Mouse (Mus musculus) hindbrain, embryonic 10.5 days (tissue): ENCODE results near the gene Xcl1. TPM values are rescaled to one million over a fixed set of nuclear protein-coding genes. Genes with fewer than 3 reads are reported as not detected.
A peak's percentile ranks its signal among the peaks of the same experiment; 100 is the strongest.

Experiments used
- DNase-seq: peaks from one replicate; pipeline ENCODE4 v3.0.0-alpha.2; 2017; ENCODE audit warnings: low spot score
- H3K27ac ChIP-seq: fragments of 300-500 bp; sonication (generic); 2 replicates; pipeline ENCODE4 v1.5.1; 2016; ENCODE audit warnings: mild to moderate bottlenecking, moderate library complexity
- H3K27me3 ChIP-seq: fragments of 300-500 bp; sonication (generic); 2 replicates; pipeline ENCODE4 v1.6.1; 2016; ENCODE audit warnings: mild to moderate bottlenecking; ENCODE audit not compliant: poor library complexity, insufficient read depth, severe bottlenecking
- H3K36me3 ChIP-seq: fragments of 300-500 bp; sonication (generic); 2 replicates; pipeline ENCODE4 v1.6.1; 2016; ENCODE audit warnings: mild to moderate bottlenecking, moderate library complexity
- H3K4me1 ChIP-seq: fragments of 300-500 bp; sonication (generic); replicated peaks from 2 replicates; pipeline ENCODE4 v1.6.1; 2016; ENCODE audit warnings: mild to moderate bottlenecking
- H3K4me3 ChIP-seq: fragments of 300-500 bp; sonication (generic); 2 replicates; pipeline ENCODE4 v1.5.1; 2016; ENCODE audit warnings: mild to moderate bottlenecking, moderate library complexity
- H3K9me3 ChIP-seq: fragments of 300-500 bp; sonication (generic); 2 replicates; pipeline ENCODE4 v1.6.1; 2016; ENCODE audit warnings: mild to moderate bottlenecking, moderate library complexity
- WGBS: fragments of 180-500 bp; shearing (Covaris S2); methylation state at CpG from one replicate; pipeline ENCODE4 v1.1.7; 2016; 5-methylcytosine and 5-hydroxymethylcytosine counted together
- polyA plus RNA-seq: library from polyadenylated mRNA; unstranded; fragments of >200 nt; fragmentation: Nextera tagmentation; extraction: Ambion mirVana; gene quantifications from 2 replicates; pipeline ENCODE4 v1.2.1, GENCODE M21; 2016

Xcl1 gene
- polyA plus RNA-seq, 1 experiment from 2014 or later = not detected

GRCm38 (mm10) chr1:164956725-164957399 is 21.5 kb upstream of the Xcl1 start:
- Histone ChIP-seq H3K4me3 (no peak overlapping the region), H3K27me3 (no peaks in the 10 kb centered on the region), H3K36me3 (no peaks in the 10 kb centered on the region), H3K9me3 (no peaks in the 10 kb centered on the region), H3K27ac (no peak overlapping the region), H3K4me1 (peaks cover 10% of the 10 kb centered on the region; the same call in 1 of the 2 replicates)
- WGBS = 89% methylated on average over 3 of the region's 3 CpGs
- DNase-seq = no peak

GRCm38 (mm10) chr1:164955452-164956196 is 20.3 kb upstream of the Xcl1 start:
- no peak overlapping the region for H3K27ac ChIP-seq
- WGBS = 72% methylated on average over 7 of the region's 7 CpGs

GRCm38 (mm10) chr1:164953574-164953973 is 18.2 kb upstream of the Xcl1 start:
- H3K36me3 ChIP-seq = no peaks in the 10 kb centered on the region
- H3K4me1 ChIP-seq = no peaks in the 10 kb centered on the region
- 85% methylated on average over 6 of the region's 6 CpGs for WGBS

More at GRCm38 (mm10) chr1:164955452-164956196, 20.3 kb upstream of the Xcl1 start:
- Histone ChIP-seq H3K9me3 (no peaks in the 10 kb centered on the region), H3K36me3 (no peaks in the 10 kb centered on the region), H3K4me3 (no peak overlapping the region), H3K4me1 (peaks cover 9% of the 10 kb centered on the region; the same call in 1 of the 2 replicates), H3K27me3 (no peaks in the 10 kb centered on the region)
- DNase-seq = no peak

DNA sequence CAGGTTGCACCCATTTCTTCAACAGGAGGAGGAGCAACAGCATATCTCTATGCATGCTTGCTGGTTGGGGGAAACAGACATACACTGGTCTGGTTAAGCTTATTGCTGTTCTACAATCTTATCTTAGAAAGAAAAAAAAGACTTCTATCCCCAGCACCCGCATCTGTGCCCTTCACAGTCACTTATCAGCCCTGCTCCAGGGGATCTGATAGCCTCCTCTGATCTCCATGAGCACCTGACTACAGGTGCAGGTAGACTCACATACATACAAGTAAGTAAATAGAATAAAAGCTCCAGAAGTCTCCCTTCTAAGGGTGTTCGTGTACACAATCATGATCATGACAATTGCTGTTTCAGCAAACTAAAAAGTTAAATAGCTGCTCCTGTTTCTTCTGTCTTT is 733 bp upstream of the Xcl1 start:
- Histone ChIP-seq H3K4me3 (no peak overlapping the region), H3K9me3 (no peaks in the 10 kb centered on the region), H3K4me1 (no peaks in the 10 kb centered on the region), H3K27ac (no peak overlapping the region), H3K36me3 (no peaks in the 10 kb centered on the region), H3K27me3 (no peaks in the 10 kb centered on the region)
- no peak for DNase-seq
- 76% methylated on average over 2 of the region's 2 CpGs for WGBS

More at GRCm38 (mm10) chr1:164953574-164953973, 18.2 kb upstream of the Xcl1 start:
- no peak overlapping the region for H3K27ac ChIP-seq
- no peak overlapping the region for H3K4me3 ChIP-seq
- no peak for DNase-seq
- no peaks in the 10 kb centered on the region for H3K27me3 ChIP-seq
- no peaks in the 10 kb centered on the region for H3K9me3 ChIP-seq

DNA sequence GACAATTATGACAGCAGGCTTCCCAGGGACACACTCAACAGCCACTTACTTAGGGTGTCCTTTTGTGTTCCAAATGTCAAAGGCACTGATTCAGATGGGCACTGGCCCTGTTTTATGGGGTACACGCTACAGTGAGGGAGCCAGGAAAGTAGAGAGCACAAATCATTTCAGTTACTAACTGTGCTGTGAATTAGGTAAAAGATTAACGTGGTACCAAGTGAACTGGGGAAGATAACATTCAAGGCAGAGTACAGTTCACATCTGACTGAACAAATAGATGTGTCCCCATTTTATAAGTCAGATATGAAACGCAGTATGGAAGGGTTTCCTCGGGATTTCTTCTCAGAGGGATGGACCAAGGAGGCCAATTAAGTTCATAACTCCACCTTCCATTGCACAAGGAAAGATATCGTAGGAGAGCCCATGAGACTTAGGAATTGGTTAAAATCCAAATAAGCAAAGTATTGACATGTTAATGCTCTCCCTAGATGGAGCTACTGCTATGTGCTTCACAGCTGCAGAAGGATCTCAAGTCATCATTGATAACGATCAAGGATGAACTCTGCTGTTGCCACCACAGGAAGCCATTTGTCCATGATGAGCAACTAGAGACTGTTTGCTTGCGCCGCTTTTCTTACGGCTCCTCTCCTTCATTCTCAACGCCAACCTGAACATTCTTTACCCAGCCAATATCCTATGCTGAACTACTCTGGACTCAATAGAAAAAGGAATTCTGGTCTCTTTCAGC is 1.7 kb downstream of the Xcl1 start:
- H3K4me3 ChIP-seq = no peak overlapping the region
- H3K27me3 ChIP-seq = no peaks in the 10 kb centered on the region
- H3K27ac ChIP-seq = no peak overlapping the region
- H3K36me3 ChIP-seq = no peaks in the 10 kb centered on the region
- 92% methylated on average over 10 of the region's 10 CpGs for WGBS
- H3K9me3 ChIP-seq = no peaks in the 10 kb centered on the region
- H3K4me1 ChIP-seq = no peaks in the 10 kb centered on the region
- no peak for DNase-seq

- H3K27me3 ChIP-seq = no peaks in the 10 kb centered on the region
- H3K4me3 ChIP-seq = no peak overlapping the region
- no peaks in the 10 kb centered on the region for H3K36me3 ChIP-seq
- WGBS = 95% methylated on average over 7 of the region's 7 CpGs
- DNase-seq = no peak
- H3K9me3 ChIP-seq = no peaks in the 10 kb centered on the region
- H3K4me1 ChIP-seq = no peaks in the 10 kb centered on the region
- no peak overlapping the region for H3K27ac ChIP-seq
Measured at GRCm38 (mm10) chr1:164931135-164931534, 4.2 kb downstream of the Xcl1 start.

- Histone ChIP-seq H3K4me3 (no peak overlapping the region), H3K9me3 (no peaks in the 10 kb centered on the region), H3K27ac (no peak overlapping the region), H3K4me1 (no peaks in the 10 kb centered on the region), H3K27me3 (no peaks in the 10 kb centered on the region), H3K36me3 (no peaks in the 10 kb centered on the region)
- DNase-seq = no peak
- 85% methylated on average over 3 of the region's 3 CpGs for WGBS
Measured at GRCm38 (mm10) chr1:164930006-164930405, 5.3 kb downstream of the Xcl1 start.

GRCm38 (mm10) chr1:164926534-164927160 is 8.7 kb downstream of the Xcl1 start:
- Histone ChIP-seq H3K4me3 (no peak overlapping the region), H3K36me3 (no peaks in the 10 kb centered on the region), H3K4me1 (no peaks in the 10 kb centered on the region), H3K27ac (no peak overlapping the region), H3K9me3 (no peaks in the 10 kb centered on the region), H3K27me3 (no peaks in the 10 kb centered on the region)
- WGBS = 77% methylated on average over 3 of the region's 3 CpGs
- no peak for DNase-seq

DNA sequence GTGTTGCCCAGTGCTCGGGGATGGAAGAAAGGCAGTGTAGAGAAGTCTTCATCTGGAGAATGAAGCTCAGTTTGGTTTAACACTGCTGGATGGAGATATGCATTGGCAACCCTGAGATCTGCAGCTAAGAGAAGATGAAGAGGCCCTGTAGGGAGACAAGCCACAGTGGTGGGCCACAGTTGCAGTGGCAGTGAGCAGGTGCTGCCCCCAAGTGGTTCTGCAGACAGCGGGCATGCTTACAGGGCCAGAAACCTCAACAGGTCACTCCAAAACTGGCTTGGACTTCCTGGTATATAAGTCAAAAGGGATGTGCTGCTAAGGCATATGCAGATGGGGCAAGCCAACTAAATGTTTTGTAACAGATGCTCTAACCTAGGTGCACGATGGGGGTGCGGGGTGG is 30.3 kb downstream of the Xcl1 start:
- Histone ChIP-seq H3K27ac (no peak overlapping the region), H3K4me3 (no peak overlapping the region), H3K27me3 (peaks cover 8% of the 10 kb centered on the region; the same call in 1 of the 2 replicates), H3K9me3 (no peaks in the 10 kb centered on the region), H3K4me1 (no peaks in the 10 kb centered on the region), H3K36me3 (no peaks in the 10 kb centered on the region)
- 59% methylated on average over 4 of the region's 4 CpGs for WGBS
- DNase-seq = peak; percentile 61

- no peaks in the 10 kb centered on the region for H3K9me3 ChIP-seq
- WGBS = 90% methylated on average over 6 of the region's 6 CpGs
- peaks cover 13% of the 10 kb centered on the region; the same call in 1 of the 2 replicates for H3K27me3 ChIP-seq
- no peaks in the 10 kb centered on the region for H3K36me3 ChIP-seq
- H3K27ac ChIP-seq = no peak overlapping the region
- H3K4me1 ChIP-seq = peaks cover 26% of the 10 kb centered on the region
- H3K4me3 ChIP-seq = no peak overlapping the region
- DNase-seq = no peak
Measured at GRCm38 (mm10) chr1:164900696-164901095, 34.6 kb downstream of the Xcl1 start.

DNA sequence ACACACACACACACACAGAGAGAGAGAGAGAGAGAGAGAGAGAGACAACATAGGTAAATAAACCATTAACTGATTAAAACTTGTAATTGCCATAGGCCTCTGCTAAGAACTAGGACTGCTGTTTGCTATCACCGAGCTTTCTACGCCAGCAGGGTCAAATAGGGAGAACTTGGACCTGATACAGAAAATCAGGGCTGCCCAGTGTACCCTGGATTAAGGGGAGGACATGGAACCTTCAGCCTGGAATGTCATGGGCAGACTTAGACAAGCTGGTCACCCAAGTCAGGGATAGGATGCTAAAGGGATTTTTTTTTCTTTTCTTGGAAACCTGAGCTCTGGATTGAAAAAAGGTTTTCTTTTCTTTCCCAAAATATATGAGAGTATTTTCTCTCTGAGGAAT is 35.1 kb downstream of the Xcl1 start:
- no peak for DNase-seq
- Histone ChIP-seq H3K9me3 (no peaks in the 10 kb centered on the region), H3K4me1 (peaks cover 26% of the 10 kb centered on the region), H3K4me3 (no peak overlapping the region), H3K36me3 (no peaks in the 10 kb centered on the region), H3K27me3 (peaks cover 13% of the 10 kb centered on the region; the same call in 1 of the 2 replicates), H3K27ac (no peak overlapping the region)
- 94% methylated on average over 2 of the region's 2 CpGs for WGBS

DNA sequence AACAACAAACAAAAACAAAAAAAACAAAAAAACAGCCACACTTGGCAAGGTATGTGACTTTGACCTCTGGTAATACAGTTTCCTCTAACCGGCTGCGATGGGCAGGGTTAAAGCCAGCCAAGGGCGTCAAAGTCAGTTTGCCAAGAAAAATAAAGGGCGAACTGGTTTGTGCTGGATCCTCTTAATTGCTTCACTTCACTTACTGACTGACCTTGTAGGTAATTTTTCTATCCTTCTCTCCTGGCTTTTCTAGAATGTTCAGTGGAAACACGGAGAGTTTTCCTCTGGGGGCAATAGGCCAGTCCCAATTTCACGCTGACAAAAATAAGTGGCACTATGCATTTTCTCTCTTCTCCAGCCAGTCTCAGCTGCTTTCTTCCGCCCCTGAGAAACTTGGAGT is 35.8 kb downstream of the Xcl1 start:
- Histone ChIP-seq H3K9me3 (no peaks in the 10 kb centered on the region), H3K4me3 (peak overlapping the region; percentile 65), H3K4me1 (peaks cover 26% of the 10 kb centered on the region), H3K27ac (no peak overlapping the region; the same call in 1 of the 2 replicates), H3K27me3 (peaks cover 13% of the 10 kb centered on the region; the same call in 1 of the 2 replicates), H3K36me3 (no peaks in the 10 kb centered on the region)
- no peak for DNase-seq
- 27% methylated on average over 7 of the region's 7 CpGs for whole genome bisulfite sequencing
